Mouse (Mus musculus): ENCODE measurements around the gene Fst. TPM values are rescaled to one million over a fixed set of nuclear protein-coding genes. Genes with fewer than 3 reads are reported as not detected.

Gene Fst
- polyA plus RNA-seq, 1 experiment, result 4.6 TPM

- DNase-seq (ENCODE audit: low spot score), result no peak
Observed at GRCm38 (mm10) chr13:114412326-114412725, 46.4 kb downstream of the Fst start.

GRCm38 (mm10) chr13:114406866-114407265 is 51.9 kb downstream of the Fst start:
- DNase-seq (ENCODE audit: low spot score), result no peak

DNA sequence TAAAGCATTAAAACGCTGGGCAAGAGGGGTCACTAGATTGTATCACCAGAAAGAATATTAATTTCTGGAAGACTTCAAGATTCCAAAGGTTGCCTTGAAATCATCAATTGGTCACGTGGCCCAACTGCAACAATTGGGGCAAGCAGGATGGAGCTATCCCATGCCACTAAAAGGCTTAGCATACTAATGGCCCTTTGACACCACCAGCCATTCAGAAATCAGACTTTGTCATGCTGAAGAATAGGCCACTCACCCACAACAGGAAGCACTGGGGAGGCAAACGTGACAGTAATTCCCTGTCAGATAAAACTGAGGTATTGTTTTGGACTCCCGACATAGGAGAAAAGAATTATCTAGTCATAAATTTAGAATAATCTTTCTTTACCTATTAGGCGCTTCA is 52.3 kb downstream of the Fst start:
- DNase-seq (ENCODE audit: low spot score), result no peak

GRCm38 (mm10) chr13:114405100-114405715 is 53.5 kb downstream of the Fst start:
- DNase-seq (ENCODE audit: low spot score), result no peak

Other genes starting within 250 kb of the Fst start
- 88.2 and 90.7 TPM in 2 replicates for gene Ndufs4, start 70.7 kb downstream of the Fst start, polyA plus RNA-seq (2012; rRNA removed)

Data from urinary bladder, adult 2 months (tissue).